Mouse (Mus musculus) adrenal gland, postnatal 4 days (tissue): ENCODE measurements around the gene Ubc. TPM values are rescaled to one million over a fixed set of nuclear protein-coding genes. Genes with fewer than 3 reads are reported as not detected.
A peak's percentile ranks its signal among the peaks of the same experiment; 100 is the strongest.
"Not testable (repeated sequence)": the region's sequence is repeated elsewhere in the genome, so short reads cannot be mapped to it uniquely, and the experiment has no call there.

Experiments
- DNase-seq, 2 experiments: peaks; one replicate each; pipeline ENCODE4 v3.0.0; 2021 to 2022; ENCODE audit warnings: low spot score in 2 of 2, mixed read lengths in 2 of 2
- long read RNA-seq, 2 experiments: library from polyadenylated mRNA; stranded (forward); transcript quantifications; one replicate each; pipeline ENCODE4 v2.0.0; 2021
- total RNA-seq, 2 experiments: library from RNA; stranded (reverse); gene quantifications; 2 replicates each; pipeline ENCODE4 v1.2.3; 2021

Gene Ubc
- 1,000 to 10,000 TPM; 1,138 to 1,334 TPM for total RNA-seq
- long read RNA-seq, experiment 1, transcript Ubc-202 (2 exons, 2,618 nt): major isoform, 390 of 791 reads
- long read RNA-seq, experiment 1, partial matches to known transcripts: 263 of 791 reads
- long read RNA-seq, experiment 1, other reads (novel, unspliced or antisense): 136 of 791 reads
- long read RNA-seq, experiment 2, transcript Ubc-202 (2 exons, 2,618 nt): major isoform, 978 of 2,199 reads
- long read RNA-seq, experiment 2, transcript Ubc-203 (2 exons, 2,581 nt): minor isoform, 7 of 2,199 reads
- long read RNA-seq, experiment 2, partial matches to known transcripts: 876 of 2,199 reads
- long read RNA-seq, experiment 2, other reads (novel, unspliced or antisense): 338 of 2,199 reads

DNA sequence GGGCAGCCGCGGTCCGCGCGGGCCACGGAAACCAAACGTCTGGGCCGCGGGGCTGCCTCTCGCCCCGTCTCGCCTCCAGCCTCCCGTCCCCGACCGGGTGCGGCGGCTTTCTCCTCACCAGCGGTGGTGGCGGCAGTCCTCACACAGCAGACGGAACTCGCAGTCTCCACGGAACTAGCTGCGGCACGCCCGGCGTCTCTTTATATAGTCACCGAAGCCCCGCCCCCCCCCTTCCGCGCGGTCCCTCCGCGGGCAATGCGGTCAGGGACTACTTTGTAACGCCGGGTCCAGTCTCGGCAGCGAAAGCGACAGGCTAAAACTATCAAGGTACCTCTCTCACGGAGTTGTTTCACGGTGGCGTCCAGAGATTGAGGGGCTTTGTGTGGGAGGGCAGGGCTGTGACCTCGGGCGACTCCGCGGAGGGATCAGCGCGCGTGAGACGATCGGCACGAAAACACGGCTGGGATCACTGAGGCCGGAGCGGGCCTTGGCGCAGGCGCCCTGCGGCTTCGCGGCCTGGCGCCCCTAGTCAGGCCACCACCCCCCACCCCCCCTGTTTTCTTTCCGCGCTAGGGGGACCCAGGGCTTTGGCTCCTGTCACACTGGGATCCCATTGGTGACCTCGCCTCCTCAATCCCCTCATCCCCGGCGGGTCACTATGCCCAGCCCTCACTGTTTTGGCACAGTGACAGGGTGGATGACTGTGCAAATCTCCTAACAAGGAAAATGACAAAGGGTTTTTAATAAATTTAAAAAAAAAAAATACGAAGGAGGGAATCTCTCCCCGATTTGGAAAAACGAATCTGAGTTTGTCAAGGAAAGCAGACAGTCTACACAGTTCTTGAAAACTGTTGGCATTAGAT lies at the start of gene Ubc:
Gene Ubc (minus strand): TSS at position 624 of the 863 bp plus-strand sequence.
- peak; percentile 73 to 83 for DNase-seq

DNA sequence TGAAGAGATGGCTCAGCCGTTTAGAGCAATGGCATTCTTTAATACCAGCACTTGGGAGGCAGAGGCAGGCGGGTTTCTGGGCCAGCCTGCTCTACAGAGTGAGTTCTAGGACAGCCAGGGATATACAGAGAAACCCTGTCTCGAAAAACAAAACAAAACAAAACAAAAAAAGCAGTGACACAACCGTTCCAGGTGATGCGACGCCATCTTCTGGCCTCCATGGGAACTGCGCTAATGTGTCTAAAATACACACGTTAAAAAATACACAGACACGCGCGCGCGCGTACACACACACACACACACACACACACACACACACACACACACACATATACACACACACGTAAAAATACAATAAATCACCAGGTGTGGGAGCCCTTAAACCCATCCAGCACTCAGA lies 44.3 kb upstream of the Ubc start:
- not testable (repeated sequence) for DNase-seq

DNA sequence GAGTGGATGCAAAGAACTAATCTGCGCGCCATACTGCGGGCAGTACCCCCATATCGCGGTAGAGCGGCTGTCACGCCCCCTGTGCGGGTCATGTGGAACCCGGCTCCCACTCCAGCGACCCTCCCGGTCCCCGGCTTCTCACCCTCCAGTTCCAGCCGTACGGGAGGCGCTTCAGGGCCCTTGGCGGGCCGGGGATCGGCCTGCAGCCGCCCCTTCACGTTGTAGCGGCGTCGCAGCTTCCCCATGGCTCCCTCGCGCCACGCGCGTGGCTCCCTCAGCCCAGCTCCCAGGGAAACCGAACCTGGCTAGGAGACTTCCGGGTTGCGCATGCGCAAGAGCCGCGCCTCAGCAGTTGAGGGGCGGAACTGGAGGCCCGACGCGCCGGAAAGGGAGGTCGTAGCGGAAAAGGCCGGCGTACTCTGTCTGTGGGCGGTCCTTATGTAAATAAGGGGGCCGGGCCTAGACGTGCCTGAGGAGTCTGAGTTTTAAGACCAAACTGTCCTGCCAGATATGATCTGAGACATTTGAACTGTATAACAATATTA lies 43.9 kb upstream of the Ubc start, which contains the start of gene Dhx37:
Gene Dhx37 (minus strand): TSS at position 329 of the 545 bp plus-strand sequence.
- peak; percentile 80 to 85 for DNase-seq

- DNase-seq: not testable (repeated sequence)
These were observed 42.3 kb upstream of the Ubc start for GRCm38 (mm10) chr5:125432324-125432723.

- DNase-seq: no peak
These were observed 36.3 kb upstream of the Ubc start for GRCm38 (mm10) chr5:125426343-125426742.

DNA sequence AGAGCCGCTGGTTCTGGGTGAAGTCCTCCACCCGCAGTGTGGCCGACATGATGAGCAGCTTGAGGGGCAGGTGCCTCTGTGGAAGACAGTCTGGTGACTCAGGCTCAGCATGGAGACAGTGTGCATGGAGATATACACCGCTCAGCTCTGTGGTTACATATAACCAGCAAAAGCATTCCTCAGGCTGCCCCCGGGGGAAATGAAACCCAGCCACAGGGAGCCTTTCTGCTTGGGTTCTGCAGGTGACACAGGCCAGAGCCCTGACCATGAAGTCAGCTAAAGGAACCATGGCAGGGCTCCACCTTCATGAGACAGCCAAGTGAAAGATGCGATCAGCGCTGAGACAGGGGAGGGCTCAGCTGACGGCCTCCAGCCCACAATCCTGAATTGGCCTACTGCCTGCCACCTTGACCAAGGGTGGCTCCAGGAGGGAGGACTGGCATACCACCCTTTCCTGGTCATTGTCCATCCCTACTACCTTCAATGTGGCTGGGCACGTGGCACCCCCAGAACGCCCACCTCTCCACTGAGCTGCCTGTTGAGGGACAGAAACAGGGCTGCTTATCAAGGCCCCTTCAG lies 35.8 kb upstream of the Ubc start:
- no peak for DNase-seq

GRCm38 (mm10) chr5:125419124-125419523 lies 29.1 kb upstream of the Ubc start:
- DNase-seq: no peak

GRCm38 (mm10) chr5:125418636-125419035 lies 28.6 kb upstream of the Ubc start:
- no peak for DNase-seq

GRCm38 (mm10) chr5:125416183-125416582 lies 26.2 kb upstream of the Ubc start:
- no peak for DNase-seq

- DNase-seq: no peak
These were observed 23.8 kb upstream of the Ubc start for GRCm38 (mm10) chr5:125413763-125414162.

GRCm38 (mm10) chr5:125412536-125412935 lies 22.5 kb upstream of the Ubc start:
- DNase-seq: not testable (repeated sequence)

DNA sequence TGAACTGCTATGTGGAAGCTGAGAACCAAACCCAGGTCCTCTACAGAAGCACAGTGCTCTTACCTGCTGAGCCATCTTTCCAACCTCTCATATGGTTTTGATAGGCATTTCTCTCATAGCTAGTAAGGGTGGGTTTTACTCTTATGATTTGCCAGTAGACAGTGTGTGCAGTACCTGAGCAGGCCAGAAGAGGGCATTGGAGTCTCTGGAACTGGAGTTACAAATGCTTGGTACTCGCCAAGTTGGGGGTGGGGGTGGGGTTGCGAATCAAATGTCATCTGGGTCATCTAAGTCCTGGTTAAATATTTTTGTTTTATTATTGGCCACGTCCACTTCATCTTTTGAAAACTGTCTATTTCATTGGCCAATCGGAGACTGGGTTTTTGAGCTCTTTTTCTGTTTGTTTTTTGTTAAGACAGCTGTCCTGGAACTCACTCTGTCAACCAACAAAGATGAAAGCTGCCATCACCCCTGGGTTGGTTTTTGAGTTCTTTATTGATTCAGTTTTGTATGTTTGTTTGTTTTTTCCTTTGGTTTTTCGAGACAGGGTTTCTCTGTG lies 22.0 kb upstream of the Ubc start:
- DNase-seq: no peak

- DNase-seq: no peak
These were observed 19.5 kb upstream of the Ubc start for GRCm38 (mm10) chr5:125409348-125410090.

DNA sequence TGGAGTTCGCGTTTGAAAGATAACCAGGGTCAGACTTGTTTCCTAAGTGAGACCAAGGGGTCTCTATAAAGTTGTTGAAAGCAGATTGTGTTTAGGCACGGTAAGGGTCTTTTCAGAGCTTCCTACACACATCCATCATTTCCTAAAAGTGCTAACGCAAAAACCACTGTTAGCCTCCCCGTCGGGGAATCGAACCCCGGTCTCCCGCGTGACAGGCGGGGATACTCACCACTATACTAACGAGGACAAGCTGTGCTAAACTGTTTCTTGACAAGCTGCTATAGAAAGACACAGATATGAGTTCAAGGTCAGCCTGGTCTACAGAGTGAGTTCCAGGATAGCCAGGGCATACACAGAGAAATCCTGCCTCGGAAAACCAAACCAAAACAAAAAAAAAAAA lies 18.8 kb upstream of the Ubc start:
- peak; percentile 63 to 69 for DNase-seq

DNA sequence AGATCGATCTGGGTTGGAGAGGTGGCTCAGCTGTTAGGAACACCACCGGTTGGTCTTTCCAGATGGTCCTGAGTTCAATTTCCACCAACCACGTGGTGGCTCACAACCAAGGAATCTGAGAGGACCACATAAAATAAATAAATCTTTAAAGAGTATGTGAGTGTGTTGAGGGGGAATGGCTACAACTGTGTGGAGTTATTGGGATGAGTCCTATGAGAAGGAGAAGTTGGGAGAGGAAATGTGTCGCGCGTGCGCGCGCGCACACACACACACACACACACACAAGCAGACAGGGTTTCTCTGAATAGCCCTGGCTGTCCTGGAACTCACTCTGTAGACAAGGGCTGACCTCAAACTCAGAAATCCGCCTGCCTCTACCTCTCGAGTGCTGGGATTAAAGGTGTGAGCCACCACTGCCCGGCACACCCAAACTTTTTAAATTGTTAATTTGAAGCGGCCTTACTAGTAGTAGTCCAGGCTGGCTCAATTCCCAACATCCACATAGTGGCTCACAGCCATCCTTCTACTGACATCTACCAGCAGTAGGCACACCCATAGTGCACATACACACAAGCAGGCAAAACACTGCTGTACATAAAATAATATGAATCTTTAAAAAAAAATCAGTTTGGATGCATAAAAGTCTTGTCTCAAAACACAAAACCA lies 18.0 kb upstream of the Ubc start:
- no peak for DNase-seq

- DNase-seq: no peak
These were observed 17.2 kb upstream of the Ubc start for GRCm38 (mm10) chr5:125407020-125407830.

DNA sequence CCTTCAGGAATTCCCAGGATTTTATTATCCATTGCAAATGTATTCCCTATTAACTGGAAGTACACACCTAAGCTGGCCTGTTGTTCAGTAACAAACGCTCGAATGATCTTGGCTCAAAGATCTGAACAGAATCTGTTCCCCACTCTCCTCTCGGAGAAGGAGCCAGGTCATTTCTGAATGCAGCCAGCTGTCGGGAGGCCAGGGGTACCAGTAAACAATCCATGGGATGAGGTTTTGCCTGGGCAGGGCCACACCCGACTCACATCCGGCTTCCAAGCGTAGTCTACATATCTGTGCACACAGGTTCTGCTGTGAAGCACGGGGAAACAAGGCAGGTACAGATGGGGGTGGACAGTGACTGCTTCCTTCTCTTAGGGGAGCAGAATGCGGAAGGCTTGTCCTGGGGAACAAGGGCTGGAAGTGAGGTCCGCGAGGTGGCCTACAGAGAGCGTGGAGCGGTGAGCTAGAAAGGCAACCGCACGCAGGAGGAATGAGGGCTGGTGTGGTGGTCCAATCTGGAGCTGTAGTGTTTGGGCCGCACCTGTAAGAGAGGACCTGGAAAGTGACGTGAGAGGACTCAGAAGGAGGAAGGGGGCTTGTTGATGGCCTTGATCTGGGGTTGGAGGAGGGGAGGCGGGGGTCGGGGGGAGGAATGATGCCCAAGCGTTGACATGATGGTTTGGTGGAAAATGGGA lies 16.5 kb upstream of the Ubc start:
- no peak for DNase-seq

- DNase-seq: peak; percentile 64 to 77
These were observed 15.7 kb upstream of the Ubc start for GRCm38 (mm10) chr5:125405546-125406248.
